Mouse (Mus musculus) heart, embryonic 13.5 days (tissue): ENCODE measurements around the gene B4galt4. TPM values are rescaled to one million over a fixed set of nuclear protein-coding genes. Genes with fewer than 3 reads are reported as not detected.

ENCODE experiments used
- ATAC-seq: fragments of 200-750 bp; cut with Nextera tagmentation; 2 replicates; pipeline ENCODE4 v1.8.0; 2017; ENCODE audit warnings: moderate TSS enrichment; ENCODE audit not compliant: insufficient number of reproducible peaks, low FRiP score, low TSS enrichment; ENCODE audit errors: extremely low read depth
- H3K27ac ChIP-seq: fragments of 300-500 bp; sonication (generic); replicated peaks from 2 replicates; pipeline ENCODE4 v1.5.1; 2015; ENCODE audit warnings: moderate library complexity, mild to moderate bottlenecking, inconsistent platforms
- H3K27me3 ChIP-seq: fragments of 300-500 bp; sonication (generic); replicated peaks from 2 replicates; pipeline ENCODE4 v1.6.1; 2015; ENCODE audit warnings: mild to moderate bottlenecking, inconsistent platforms
- H3K36me3 ChIP-seq: fragments of 300-500 bp; sonication (generic); 2 replicates; pipeline ENCODE4 v1.6.1; 2015; ENCODE audit warnings: mild to moderate bottlenecking, inconsistent platforms
- H3K4me1 ChIP-seq: fragments of 300-500 bp; sonication (generic); 2 replicates; pipeline ENCODE4 v1.6.1; 2015; ENCODE audit warnings: inconsistent platforms
- H3K4me2 ChIP-seq: fragments of 300-500 bp; sonication (generic); 2 replicates; pipeline ENCODE4 v1.6.1; 2015; ENCODE audit warnings: inconsistent platforms, mild to moderate bottlenecking, moderate library complexity
- H3K4me3 ChIP-seq: fragments of 300-500 bp; sonication (generic); 2 replicates; pipeline ENCODE4 v1.5.1; 2015; ENCODE audit warnings: moderate library complexity, mild to moderate bottlenecking, inconsistent platforms
- H3K9ac ChIP-seq: fragments of 300-500 bp; sonication (generic); 2 replicates; pipeline ENCODE4 v1.6.1; 2015; ENCODE audit warnings: inconsistent platforms, mild to moderate bottlenecking, moderate library complexity
- H3K9me3 ChIP-seq: fragments of 300-500 bp; sonication (generic); 2 replicates; pipeline ENCODE4 v1.6.1; 2016; ENCODE audit warnings: inconsistent platforms
- WGBS: fragments of 180-500 bp; shearing (Covaris S2); methylation state at CpG from one replicate; pipeline ENCODE4 v1.1.7; 2015; ENCODE audit warnings: mixed read lengths; 5-methylcytosine and 5-hydroxymethylcytosine counted together
- polyA plus RNA-seq: library from polyadenylated mRNA; unstranded; fragments of >200 nt; fragmentation: Nextera tagmentation; extraction: Ambion mirVana; gene quantifications from 2 replicates; pipeline ENCODE4 v1.2.1, GENCODE M21; 2015

The B4galt4 gene
- polyA plus RNA-seq, 1 experiment from 2014 or later = 27.3 TPM

DNA sequence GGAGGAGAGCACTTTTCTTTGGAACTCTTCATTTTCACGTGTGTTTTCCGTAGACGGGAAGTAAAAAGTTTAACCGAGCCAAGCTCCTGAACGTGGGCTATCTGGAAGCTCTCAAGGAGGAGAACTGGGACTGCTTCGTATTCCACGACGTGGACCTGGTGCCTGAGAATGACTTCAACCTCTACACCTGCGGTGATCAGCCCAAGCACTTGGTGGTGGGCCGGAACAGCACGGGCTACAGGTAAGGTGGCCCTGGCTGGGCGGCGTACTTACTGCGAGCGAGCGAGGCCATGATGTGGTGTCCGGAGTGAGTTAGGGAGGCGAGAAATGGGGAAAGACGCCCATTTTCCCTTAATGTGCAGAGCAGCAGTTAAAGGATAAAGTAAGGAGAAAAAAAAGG is 15.6 kb downstream of the B4galt4 start:
- no peak for ATAC-seq
- 91% methylated on average over 19 of the region's 19 CpGs for WGBS
- Histone ChIP-seq H3K4me3 (no peak overlapping the region), H3K4me2 (no peak overlapping the region), H3K27ac (peak overlapping the region; percentile 53), H3K27me3 (no peaks in the 10 kb centered on the region), H3K4me1 (peaks cover 65% of the 10 kb centered on the region), H3K36me3 (peaks cover 53% of the 10 kb centered on the region), H3K9ac (no peak overlapping the region), H3K9me3 (no peaks in the 10 kb centered on the region)

DNA sequence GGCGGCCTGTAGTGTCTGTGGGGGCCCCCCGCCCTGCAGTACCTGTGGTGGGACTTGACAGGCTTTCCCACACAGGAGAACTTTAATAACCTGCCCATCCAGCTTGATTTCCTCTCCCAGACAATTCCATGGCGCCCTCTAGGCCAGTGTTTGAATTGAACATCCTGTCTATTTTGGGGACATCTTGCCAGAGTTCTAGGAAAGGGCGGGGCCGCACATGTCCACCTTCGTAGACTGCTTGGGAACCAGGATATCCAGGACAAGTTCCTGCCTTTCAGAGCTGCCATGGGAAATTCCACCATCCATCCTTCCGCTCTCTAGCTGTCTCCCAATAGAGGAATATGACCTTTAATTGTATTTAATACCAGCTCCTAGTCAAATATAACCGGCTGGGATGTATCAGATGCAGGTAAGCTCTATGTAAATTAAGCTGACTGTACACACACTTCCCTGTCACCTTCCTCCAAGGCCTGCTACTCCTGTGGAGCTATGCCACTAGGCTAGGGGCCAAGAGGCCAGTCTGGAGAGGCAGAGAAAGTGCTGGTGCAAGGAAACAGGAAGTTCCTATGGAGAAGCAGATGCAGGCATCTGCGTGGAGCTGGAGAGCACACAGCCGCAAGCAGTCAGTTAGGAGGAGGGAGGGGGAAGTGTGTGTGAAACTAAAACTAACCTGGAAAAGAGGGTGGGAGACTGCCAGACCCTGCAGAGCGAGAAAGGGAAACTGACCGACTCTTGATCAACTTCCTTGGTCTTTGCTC is 16.2 kb downstream of the B4galt4 start:
- Histone ChIP-seq H3K9me3 (no peaks in the 10 kb centered on the region), H3K27me3 (no peaks in the 10 kb centered on the region), H3K4me3 (no peak overlapping the region), H3K9ac (no peak overlapping the region), H3K4me1 (peaks cover 60% of the 10 kb centered on the region), H3K36me3 (peaks cover 58% of the 10 kb centered on the region), H3K4me2 (no peak overlapping the region), H3K27ac (peak overlapping the region; percentile 53)
- 73% methylated on average over 12 of the region's 12 CpGs for WGBS
- no peak for ATAC-seq

GRCm38 (mm10) chr16:38760239-38760638 is 18.2 kb downstream of the B4galt4 start:
- Histone ChIP-seq H3K9ac (no peak overlapping the region), H3K4me2 (no peak overlapping the region), H3K9me3 (no peaks in the 10 kb centered on the region), H3K4me1 (peaks cover 61% of the 10 kb centered on the region), H3K36me3 (peaks cover 49% of the 10 kb centered on the region), H3K4me3 (no peak overlapping the region), H3K27me3 (no peaks in the 10 kb centered on the region), H3K27ac (no peak overlapping the region)
- no peak for ATAC-seq
- WGBS = 95% methylated on average over 5 of the region's 5 CpGs

DNA sequence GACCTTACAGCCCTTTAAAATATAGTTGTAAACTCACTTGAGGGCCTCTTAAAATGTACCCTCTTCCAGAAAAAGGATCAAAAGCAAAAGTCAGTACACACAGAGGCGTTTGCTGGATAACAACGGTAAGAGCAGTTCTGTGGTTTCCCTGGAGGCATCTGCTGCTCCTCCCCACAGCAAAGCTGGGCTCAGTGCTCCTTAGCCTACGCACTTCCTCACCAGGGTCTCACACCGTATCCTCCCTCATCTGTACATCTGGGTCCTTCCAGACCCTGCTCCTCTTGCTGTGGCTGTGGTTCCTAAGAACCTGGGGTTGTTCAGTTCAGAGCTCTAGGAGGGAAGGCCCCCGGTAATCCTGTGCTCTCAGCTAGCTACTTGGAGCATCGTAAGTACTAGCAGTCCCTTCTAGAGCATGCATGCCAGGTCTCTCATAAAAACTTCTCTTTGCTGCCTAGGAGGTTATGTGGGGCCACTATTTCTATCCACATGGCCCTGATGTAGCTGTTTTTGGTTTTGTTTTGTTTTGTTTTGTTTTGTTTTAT is 18.8 kb downstream of the B4galt4 start:
- WGBS = 81% methylated on average over 6 of the region's 6 CpGs
- Histone ChIP-seq H3K4me2 (no peak overlapping the region), H3K4me1 (peaks cover 55% of the 10 kb centered on the region), H3K9ac (no peak overlapping the region), H3K27me3 (no peaks in the 10 kb centered on the region), H3K36me3 (peaks cover 51% of the 10 kb centered on the region), H3K9me3 (no peaks in the 10 kb centered on the region), H3K4me3 (no peak overlapping the region), H3K27ac (no peak overlapping the region)
- no peak for ATAC-seq

DNA sequence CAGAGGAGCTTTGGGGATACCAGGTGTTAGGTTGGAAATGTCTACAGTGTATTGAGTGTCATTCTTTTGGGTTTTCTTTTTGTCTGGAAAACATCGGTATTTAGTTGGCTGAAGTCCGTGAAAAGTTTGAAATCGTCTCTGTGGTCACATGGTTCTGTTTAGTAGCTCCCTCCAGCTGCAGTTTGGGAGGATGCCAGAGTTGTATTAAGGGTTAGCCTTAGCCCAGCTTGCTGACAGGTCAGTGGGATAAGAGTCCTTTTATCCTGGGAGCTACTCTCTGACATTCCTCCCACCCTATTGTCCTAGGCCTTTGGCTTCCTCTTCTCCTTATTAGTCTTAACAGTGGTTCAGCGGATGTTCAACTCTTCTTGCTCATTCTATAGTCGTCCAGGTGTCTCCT is 19.9 kb downstream of the B4galt4 start:
- Histone ChIP-seq H3K4me3 (no peak overlapping the region), H3K36me3 (peaks cover 57% of the 10 kb centered on the region), H3K27ac (no peak overlapping the region), H3K4me1 (peaks cover 47% of the 10 kb centered on the region), H3K27me3 (no peaks in the 10 kb centered on the region), H3K9me3 (no peaks in the 10 kb centered on the region), H3K4me2 (no peak overlapping the region), H3K9ac (no peak overlapping the region)
- 71% methylated on average over 5 of the region's 5 CpGs for WGBS
- no peak for ATAC-seq

DNA sequence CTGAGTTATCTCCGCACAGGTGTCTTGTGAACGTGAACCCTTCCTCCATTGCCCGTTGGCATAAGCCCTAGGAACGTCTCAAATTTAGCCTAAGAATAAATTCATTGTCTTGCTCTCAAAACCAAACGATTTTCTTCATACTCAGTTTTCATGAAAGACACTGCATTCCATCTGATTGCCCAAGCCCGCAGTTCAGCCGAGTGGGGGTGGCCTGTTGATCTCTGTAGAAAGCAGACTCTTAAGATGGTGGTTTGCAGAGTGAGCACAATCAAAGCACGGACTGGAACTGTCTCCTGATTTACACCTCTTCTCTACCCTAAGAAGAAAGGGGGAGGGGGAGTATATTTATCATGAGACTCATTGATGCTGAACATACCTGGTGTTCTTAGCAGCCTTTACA is 20.3 kb downstream of the B4galt4 start:
- Histone ChIP-seq H3K36me3 (peaks cover 57% of the 10 kb centered on the region), H3K4me3 (no peak overlapping the region), H3K9ac (no peak overlapping the region), H3K4me2 (no peak overlapping the region), H3K9me3 (no peaks in the 10 kb centered on the region), H3K4me1 (peaks cover 44% of the 10 kb centered on the region), H3K27me3 (no peaks in the 10 kb centered on the region), H3K27ac (no peak overlapping the region)
- WGBS = 78% methylated on average over 8 of the region's 8 CpGs
- ATAC-seq = no peak

- Histone ChIP-seq H3K36me3 (peaks cover 57% of the 10 kb centered on the region), H3K9me3 (no peaks in the 10 kb centered on the region), H3K27me3 (no peaks in the 10 kb centered on the region), H3K4me3 (no peak overlapping the region), H3K4me2 (no peak overlapping the region), H3K4me1 (peaks cover 33% of the 10 kb centered on the region), H3K27ac (peak overlapping the region; percentile 64), H3K9ac (no peak overlapping the region)
- whole genome bisulfite sequencing = 66% methylated on average over 4 of the region's 4 CpGs
- ATAC-seq = no peak
These were observed 21.4 kb downstream of the B4galt4 start for GRCm38 (mm10) chr16:38763508-38763907.

- peaks cover 25% of the 10 kb centered on the region for H3K4me1 ChIP-seq
- 65% methylated on average over 3 of the region's 3 CpGs for WGBS
- no peak overlapping the region for H3K9ac ChIP-seq
- H3K9me3 ChIP-seq = no peaks in the 10 kb centered on the region
- H3K36me3 ChIP-seq = peaks cover 41% of the 10 kb centered on the region
- H3K4me2 ChIP-seq = no peak overlapping the region
- H3K27ac ChIP-seq = no peak overlapping the region
- H3K4me3 ChIP-seq = no peak overlapping the region
- no peaks in the 10 kb centered on the region for H3K27me3 ChIP-seq
- no peak for ATAC-seq
These were observed 24.6 kb downstream of the B4galt4 start for GRCm38 (mm10) chr16:38766671-38767070.

DNA sequence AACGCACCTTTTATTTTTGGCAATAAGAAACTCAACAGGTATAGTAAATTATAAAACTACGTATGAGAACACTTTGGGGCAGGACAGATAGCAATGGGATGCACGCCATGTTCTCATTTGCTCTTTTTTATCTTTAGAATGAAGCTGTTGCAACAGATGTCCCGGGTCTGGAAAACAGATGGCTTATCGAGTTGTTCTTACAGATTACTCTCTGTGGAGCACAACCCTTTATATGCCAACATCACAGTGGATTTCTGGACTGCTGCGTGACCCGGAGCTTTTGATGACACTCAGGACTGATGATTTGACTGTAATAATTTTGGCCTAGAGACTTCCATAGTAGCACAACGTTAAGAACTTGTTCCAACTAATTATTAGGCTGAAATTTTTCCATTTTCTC is 25.7 kb downstream of the B4galt4 start:
- no peak overlapping the region for H3K9ac ChIP-seq
- H3K4me1 ChIP-seq = peaks cover 16% of the 10 kb centered on the region
- no peaks in the 10 kb centered on the region for H3K27me3 ChIP-seq
- no peak overlapping the region for H3K4me2 ChIP-seq
- no peaks in the 10 kb centered on the region for H3K9me3 ChIP-seq
- H3K27ac ChIP-seq = no peak overlapping the region
- no peak for ATAC-seq
- 79% methylated on average over 8 of the region's 8 CpGs for WGBS
- H3K4me3 ChIP-seq = no peak overlapping the region
- peaks cover 36% of the 10 kb centered on the region for H3K36me3 ChIP-seq

DNA sequence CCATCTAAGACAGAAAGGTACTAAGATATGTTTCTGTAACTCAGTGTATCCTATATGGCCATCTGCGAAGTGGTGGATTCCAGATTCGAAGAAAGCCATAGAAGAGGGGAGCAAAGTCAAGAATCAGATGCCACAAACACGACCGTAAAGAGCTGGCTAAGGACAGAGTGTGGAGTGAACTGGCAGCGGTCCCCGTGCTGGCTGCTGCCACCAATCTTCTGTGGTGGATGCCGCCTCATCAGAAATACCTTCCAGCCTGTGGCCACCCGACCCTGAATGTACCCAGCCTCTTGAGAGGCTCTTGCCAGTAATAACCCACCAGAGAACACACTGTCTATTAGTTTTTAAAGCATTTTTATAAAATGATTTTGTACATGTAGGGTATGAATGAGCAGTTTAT is 26.3 kb downstream of the B4galt4 start:
- no peak for ATAC-seq
- Histone ChIP-seq H3K27ac (no peak overlapping the region), H3K36me3 (peaks cover 33% of the 10 kb centered on the region), H3K4me3 (no peak overlapping the region), H3K4me1 (peaks cover 16% of the 10 kb centered on the region), H3K9me3 (no peaks in the 10 kb centered on the region), H3K27me3 (no peaks in the 10 kb centered on the region), H3K4me2 (no peak overlapping the region), H3K9ac (no peak overlapping the region)
- 90% methylated on average over 8 of the region's 8 CpGs for WGBS

DNA sequence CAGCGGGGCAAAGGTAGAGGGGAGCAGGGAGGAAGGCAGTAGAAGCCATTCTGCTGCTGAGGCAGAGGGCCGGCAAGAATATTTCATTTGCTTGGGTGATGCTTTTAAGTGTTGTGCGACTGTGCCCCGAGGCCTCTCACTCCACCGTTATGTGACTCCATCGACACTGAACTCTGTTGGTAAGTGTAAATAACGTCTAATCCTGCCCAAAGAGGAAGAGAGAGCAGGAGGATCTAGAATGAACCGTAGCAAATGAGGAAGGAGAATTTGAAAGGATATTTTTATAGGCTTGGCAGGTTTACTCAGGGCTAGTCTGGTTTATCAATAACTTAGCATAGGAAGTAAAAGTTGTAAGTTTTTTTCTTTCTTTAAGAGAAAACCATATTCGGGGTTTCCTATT is 27.5 kb downstream of the B4galt4 start:
- Histone ChIP-seq H3K36me3 (peaks cover 33% of the 10 kb centered on the region), H3K9me3 (no peaks in the 10 kb centered on the region), H3K4me1 (peaks cover 9% of the 10 kb centered on the region), H3K27me3 (no peaks in the 10 kb centered on the region), H3K4me2 (no peak overlapping the region), H3K27ac (no peak overlapping the region), H3K4me3 (no peak overlapping the region), H3K9ac (no peak overlapping the region)
- 78% methylated on average over 9 of the region's 9 CpGs for WGBS
- no peak for ATAC-seq

GRCm38 (mm10) chr16:38771145-38771544 is 29.1 kb downstream of the B4galt4 start:
- H3K4me1 ChIP-seq = peaks cover 4% of the 10 kb centered on the region; the same call in 1 of the 2 replicates
- 91% methylated on average over 6 of the region's 6 CpGs for WGBS

More at GRCm38 (mm10) chr16:38771145-38771544, 29.1 kb downstream of the B4galt4 start:
- Histone ChIP-seq H3K4me2 (no peak overlapping the region), H3K4me3 (no peak overlapping the region), H3K9ac (no peak overlapping the region), H3K36me3 (peaks cover 29% of the 10 kb centered on the region), H3K27me3 (no peaks in the 10 kb centered on the region), H3K9me3 (no peaks in the 10 kb centered on the region), H3K27ac (no peak overlapping the region)
- no peak for ATAC-seq
